Comparison of ENCODE assay signal across 8 mouse cellular contexts in the genomic region with DNA sequence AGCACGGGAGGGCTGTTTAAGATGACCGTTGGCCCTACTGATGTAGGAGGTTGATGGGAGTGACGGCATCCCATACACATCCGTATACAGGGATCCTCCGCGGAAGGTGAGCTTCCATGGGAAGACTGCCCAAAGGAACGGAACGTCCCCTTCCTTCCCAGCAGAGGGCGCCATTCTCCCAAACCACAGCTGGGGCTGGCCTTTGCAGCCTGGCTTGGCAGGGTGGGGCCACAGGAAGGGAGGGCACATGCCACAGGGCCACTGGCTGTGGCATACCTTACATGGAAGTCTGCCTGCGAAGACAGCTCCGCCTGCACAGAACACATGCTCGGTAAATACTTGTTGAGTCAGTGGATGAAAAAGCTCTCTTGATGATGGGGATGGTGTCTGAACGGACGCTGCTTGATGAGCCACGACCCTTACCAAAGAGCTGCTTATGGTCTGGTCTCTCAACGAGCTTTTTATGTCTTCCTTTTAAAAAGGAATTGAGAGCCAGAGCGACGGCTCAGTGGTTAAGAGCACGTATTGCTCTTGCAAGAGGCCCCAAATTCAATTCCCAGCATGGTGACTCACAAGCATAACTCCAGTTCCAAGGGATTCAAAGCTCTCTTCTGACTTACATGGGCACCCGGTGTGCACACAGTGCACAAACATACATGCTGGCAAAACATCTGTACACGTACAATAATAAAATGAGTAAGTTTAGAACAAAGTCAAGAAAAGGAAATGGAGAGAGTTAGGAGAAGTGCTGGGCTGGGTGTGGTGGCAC. TPM values are rescaled to one million over a fixed set of nuclear protein-coding genes. Genes with fewer than 3 reads are reported as not detected.
DNase-seq lines count a peak whose midpoint lies in the region.

No protein-coding gene starts in this region.

- DNase-seq in left cerebral cortex, adult 18-20 months (ENCODE audit: low spot score in 2 of 2) = peak; percentile 2 to 20
- DNase-seq in left cerebral cortex, adult 11 months (ENCODE audit: low spot score) = no peak
- DNase-seq in c-Kit-positive CD71-positive TER-119-positive erythroid progenitor cells, embryonic 14.5 days (ENCODE audit: low spot score) = peak; percentile 22
- peak; percentile 69 for DNase-seq in gastrocnemius, postnatal 25 days
- peak; percentile 81 for DNase-seq in kidney, adult 18-20 months
- DNase-seq in liver = peak; percentile 57
- DNase-seq in natural killer cell, adult 2 months (ENCODE audit: low spot score in 2 of 2) = peak; percentile 61 to 70
- peak; percentile 88 for DNase-seq in testis, postnatal 10 days (ENCODE audit: low spot score)

RNA-seq across cellular contexts. Expression of a gene that starts 12.0 kb away (rescaled TPM):
- total RNA-seq in left cerebral cortex, adult 18-20 months (2021) = 10 to 100 TPM; 86.5 to 89.9 TPM
- total RNA-seq in gastrocnemius, postnatal 25 days (2021) = 10 to 100 TPM; 92.1 to 97.0 TPM

RNA-seq across cellular contexts. Expression of a gene that starts 41.9 kb away (rescaled TPM):
- 1 to 10 TPM; 2.2 to 2.8 TPM for total RNA-seq in left cerebral cortex, adult 18-20 months (2021)
- under 1 TPM; 0.43 to 0.49 TPM for total RNA-seq in gastrocnemius, postnatal 25 days (2021)

RNA-seq across cellular contexts. Expression of a gene that starts 50.6 kb away (rescaled TPM):
- under 1 TPM; 0.33 to 0.44 TPM for total RNA-seq in left cerebral cortex, adult 18-20 months (2021)
- under 1 TPM in 1 of 2 experiments, not detected in 1; 0.05 TPM for total RNA-seq in gastrocnemius, postnatal 25 days (2021)
